Mouse (Mus musculus): Measurements from ENCODE around the gene Odaph. TPM values are rescaled to one million over a fixed set of nuclear protein-coding genes. Genes with fewer than 3 reads are reported as not detected.

Odaph gene
- polyA plus RNA-seq, 1 experiment from 2014 or later: not detected

- Histone ChIP-seq H3K4me1 (ENCODE audit: control insufficient read depth, insufficient read depth, low read length) (no peaks in the 10 kb centered on the region), H3K4me3 (ENCODE audit: low read depth, low read length) (no peak overlapping the region), H3K36me3 (replicated peaks; ENCODE audit: control insufficient read depth, insufficient read depth, low read depth, low read length) (no peaks in the 10 kb centered on the region), H3K27ac (replicated peaks; ENCODE audit: low read depth, low read length) (no peak overlapping the region), H3K27me3 (ENCODE audit: control insufficient read depth, insufficient read depth, low read length) (no peaks in the 10 kb centered on the region), H3K9me3 (replicated peaks; ENCODE audit: control insufficient read depth, low read length) (no peaks in the 10 kb centered on the region), H3K9ac (replicated peaks; ENCODE audit: low read length) (no peak overlapping the region), H3K4me2 (ENCODE audit: low read depth, low read length) (no peak overlapping the region)
- no peak for ATAC-seq (replicated peaks; ENCODE audit: insufficient number of reproducible peaks, low FRiP score, low TSS enrichment, low read depth)
- WGBS: 70% methylated on average over 10 of the region's 10 CpGs
- no peak for DNase-seq (ENCODE audit: low spot score)
Observed at GRCm38 (mm10) chr5:91976566-91977396, 10.5 kb upstream of the Odaph start.

GRCm38 (mm10) chr5:91977397-91977770 lies 9.9 kb upstream of the Odaph start:
- DNase-seq (ENCODE audit: low spot score) (no peak), ATAC-seq (replicated peaks; ENCODE audit: insufficient number of reproducible peaks, low FRiP score, low TSS enrichment, low read depth) (no peak)
- no peaks in the 10 kb centered on the region for H3K27me3 ChIP-seq (ENCODE audit: control insufficient read depth, insufficient read depth, low read length)
- no peaks in the 10 kb centered on the region for H3K9me3 ChIP-seq (replicated peaks; ENCODE audit: control insufficient read depth, low read length)
- no peak overlapping the region for H3K27ac ChIP-seq (replicated peaks; ENCODE audit: low read depth, low read length)
- H3K36me3 ChIP-seq (replicated peaks; ENCODE audit: control insufficient read depth, insufficient read depth, low read depth, low read length): no peaks in the 10 kb centered on the region
- no peaks in the 10 kb centered on the region for H3K4me1 ChIP-seq (ENCODE audit: control insufficient read depth, insufficient read depth, low read length)
- no peak overlapping the region for H3K4me3 ChIP-seq (ENCODE audit: low read depth, low read length)
- no peak overlapping the region for H3K9ac ChIP-seq (replicated peaks; ENCODE audit: low read length)
- H3K4me2 ChIP-seq (ENCODE audit: low read depth, low read length): no peak overlapping the region
- 81% methylated on average over 2 of the region's 2 CpGs for WGBS

- 91% methylated on average over 11 of the region's 11 CpGs for WGBS
- no peak for DNase-seq (ENCODE audit: low spot score)
- Histone ChIP-seq H3K4me3 (ENCODE audit: low read depth, low read length) (no peak overlapping the region), H3K9ac (replicated peaks; ENCODE audit: low read length) (no peak overlapping the region), H3K4me1 (ENCODE audit: control insufficient read depth, insufficient read depth, low read length) (no peaks in the 10 kb centered on the region), H3K36me3 (replicated peaks; ENCODE audit: control insufficient read depth, insufficient read depth, low read depth, low read length) (no peaks in the 10 kb centered on the region), H3K4me2 (ENCODE audit: low read depth, low read length) (no peak overlapping the region), H3K27ac (replicated peaks; ENCODE audit: low read depth, low read length) (no peak overlapping the region), H3K9me3 (replicated peaks; ENCODE audit: control insufficient read depth, low read length) (no peaks in the 10 kb centered on the region), H3K27me3 (ENCODE audit: control insufficient read depth, insufficient read depth, low read length) (no peaks in the 10 kb centered on the region)
- ATAC-seq (replicated peaks; ENCODE audit: insufficient number of reproducible peaks, low FRiP score, low TSS enrichment, low read depth): no peak
Observed at GRCm38 (mm10) chr5:91981176-91981840, 6.0 kb upstream of the Odaph start.

GRCm38 (mm10) chr5:91983490-91983889 lies 3.8 kb upstream of the Odaph start:
- no peak overlapping the region for H3K4me2 ChIP-seq (ENCODE audit: low read depth, low read length)
- ATAC-seq (replicated peaks; ENCODE audit: insufficient number of reproducible peaks, low FRiP score, low TSS enrichment, low read depth) (no peak), DNase-seq (ENCODE audit: low spot score) (no peak)
- H3K4me1 ChIP-seq (ENCODE audit: control insufficient read depth, insufficient read depth, low read length): no peaks in the 10 kb centered on the region
- no peaks in the 10 kb centered on the region for H3K36me3 ChIP-seq (replicated peaks; ENCODE audit: control insufficient read depth, insufficient read depth, low read depth, low read length)
- no peaks in the 10 kb centered on the region for H3K9me3 ChIP-seq (replicated peaks; ENCODE audit: control insufficient read depth, low read length)
- no peak overlapping the region for H3K27ac ChIP-seq (replicated peaks; ENCODE audit: low read depth, low read length)
- no peak overlapping the region for H3K9ac ChIP-seq (replicated peaks; ENCODE audit: low read length)
- 80% methylated on average over 2 of the region's 2 CpGs for WGBS
- no peak overlapping the region for H3K4me3 ChIP-seq (ENCODE audit: low read depth, low read length)
- H3K27me3 ChIP-seq (ENCODE audit: control insufficient read depth, insufficient read depth, low read length): no peaks in the 10 kb centered on the region

- Histone ChIP-seq H3K9ac (replicated peaks; ENCODE audit: low read length) (no peak overlapping the region), H3K27ac (replicated peaks; ENCODE audit: low read depth, low read length) (no peak overlapping the region), H3K4me3 (ENCODE audit: low read depth, low read length) (no peak overlapping the region), H3K27me3 (ENCODE audit: control insufficient read depth, insufficient read depth, low read length) (no peaks in the 10 kb centered on the region), H3K4me2 (ENCODE audit: low read depth, low read length) (no peak overlapping the region), H3K4me1 (ENCODE audit: control insufficient read depth, insufficient read depth, low read length) (no peaks in the 10 kb centered on the region), H3K9me3 (replicated peaks; ENCODE audit: control insufficient read depth, low read length) (no peaks in the 10 kb centered on the region), H3K36me3 (replicated peaks; ENCODE audit: control insufficient read depth, insufficient read depth, low read depth, low read length) (no peaks in the 10 kb centered on the region)
- DNase-seq (ENCODE audit: low spot score) (no peak), ATAC-seq (replicated peaks; ENCODE audit: insufficient number of reproducible peaks, low FRiP score, low TSS enrichment, low read depth) (no peak)
- WGBS: 56% methylated on average over 2 of the region's 2 CpGs
Observed at GRCm38 (mm10) chr5:91985721-91986120, 1.6 kb upstream of the Odaph start.

- Histone ChIP-seq H3K4me1 (ENCODE audit: control insufficient read depth, insufficient read depth, low read length) (no peaks in the 10 kb centered on the region), H3K36me3 (replicated peaks; ENCODE audit: control insufficient read depth, insufficient read depth, low read depth, low read length) (no peaks in the 10 kb centered on the region), H3K4me3 (ENCODE audit: low read depth, low read length) (no peak overlapping the region), H3K4me2 (ENCODE audit: low read depth, low read length) (no peak overlapping the region), H3K27ac (replicated peaks; ENCODE audit: low read depth, low read length) (no peak overlapping the region), H3K27me3 (ENCODE audit: control insufficient read depth, insufficient read depth, low read length) (no peaks in the 10 kb centered on the region), H3K9ac (replicated peaks; ENCODE audit: low read length) (no peak overlapping the region), H3K9me3 (replicated peaks; ENCODE audit: control insufficient read depth, low read length) (no peaks in the 10 kb centered on the region)
- DNase-seq (ENCODE audit: low spot score) (no peak), ATAC-seq (replicated peaks; ENCODE audit: insufficient number of reproducible peaks, low FRiP score, low TSS enrichment, low read depth) (no peak)
- 94% methylated on average over 2 of the region's 2 CpGs for WGBS
Observed at GRCm38 (mm10) chr5:91987799-91988198, 524 bp downstream of the Odaph start.

GRCm38 (mm10) chr5:91989261-91989660 lies 2.0 kb downstream of the Odaph start:
- 86% methylated on average over 9 of the region's 9 CpGs for WGBS

GRCm38 (mm10) chr5:91991191-91991937 lies 4.1 kb downstream of the Odaph start:
- Histone ChIP-seq H3K27ac (replicated peaks; ENCODE audit: low read depth, low read length) (no peak overlapping the region), H3K9ac (replicated peaks; ENCODE audit: low read length) (no peak overlapping the region), H3K4me2 (ENCODE audit: low read depth, low read length) (no peak overlapping the region), H3K36me3 (replicated peaks; ENCODE audit: control insufficient read depth, insufficient read depth, low read depth, low read length) (no peaks in the 10 kb centered on the region), H3K27me3 (ENCODE audit: control insufficient read depth, insufficient read depth, low read length) (no peaks in the 10 kb centered on the region), H3K9me3 (replicated peaks; ENCODE audit: control insufficient read depth, low read length) (no peaks in the 10 kb centered on the region), H3K4me3 (ENCODE audit: low read depth, low read length) (no peak overlapping the region), H3K4me1 (ENCODE audit: control insufficient read depth, insufficient read depth, low read length) (no peaks in the 10 kb centered on the region)
- ATAC-seq (replicated peaks; ENCODE audit: insufficient number of reproducible peaks, low FRiP score, low TSS enrichment, low read depth): no peak
- no peak for DNase-seq (ENCODE audit: low spot score)
- 83% methylated on average over 6 of the region's 6 CpGs for WGBS

More at GRCm38 (mm10) chr5:91989261-91989660, 2.0 kb downstream of the Odaph start:
- H3K27ac ChIP-seq (replicated peaks; ENCODE audit: low read depth, low read length): no peak overlapping the region
- no peak overlapping the region for H3K4me3 ChIP-seq (ENCODE audit: low read depth, low read length)
- H3K9me3 ChIP-seq (replicated peaks; ENCODE audit: control insufficient read depth, low read length): no peaks in the 10 kb centered on the region
- H3K27me3 ChIP-seq (ENCODE audit: control insufficient read depth, insufficient read depth, low read length): no peaks in the 10 kb centered on the region
- no peaks in the 10 kb centered on the region for H3K4me1 ChIP-seq (ENCODE audit: control insufficient read depth, insufficient read depth, low read length)
- H3K36me3 ChIP-seq (replicated peaks; ENCODE audit: control insufficient read depth, insufficient read depth, low read depth, low read length): no peaks in the 10 kb centered on the region
- no peak overlapping the region for H3K9ac ChIP-seq (replicated peaks; ENCODE audit: low read length)
- no peak overlapping the region for H3K4me2 ChIP-seq (ENCODE audit: low read depth, low read length)
- ATAC-seq (replicated peaks; ENCODE audit: insufficient number of reproducible peaks, low FRiP score, low TSS enrichment, low read depth) (no peak), DNase-seq (ENCODE audit: low spot score) (no peak)

Data from embryonic facial prominence, embryonic 11.5 days (tissue).